Mouse (Mus musculus) midbrain, embryonic 16.5 days (tissue): ENCODE measurements at regions not wholly inside any gene's neighbourhood (a gene's known extent, or its start where the extent isn't known, plus 50 kb on each side); places are given as distances from the start of the nearest gene placed in this dataset.

ENCODE experiments used
- ATAC-seq: fragments of 200-750 bp; cut with Nextera tagmentation; 2 replicates; pipeline ENCODE4 v1.8.0; 2017; ENCODE audit warnings: moderate TSS enrichment
- H3K27ac ChIP-seq: fragments of 300-500 bp; sonication (generic); 2 replicates; pipeline ENCODE4 v1.5.1; 2014; ENCODE audit warnings: mild to moderate bottlenecking, low read length, mixed read lengths
- H3K27me3 ChIP-seq: fragments of 300-500 bp; sonication (generic); 2 replicates; pipeline ENCODE4 v1.6.1; 2014; ENCODE audit warnings: low read depth, low read length, mixed read lengths; ENCODE audit not compliant: control insufficient read depth, insufficient read depth
- H3K36me3 ChIP-seq: fragments of 300-500 bp; sonication (generic); 2 replicates; pipeline ENCODE4 v1.6.1; 2014; ENCODE audit warnings: mild to moderate bottlenecking, low read length, moderate library complexity, mixed read lengths; ENCODE audit not compliant: control insufficient read depth, insufficient read depth
- H3K4me1 ChIP-seq: fragments of 300-500 bp; sonication (generic); 2 replicates; pipeline ENCODE4 v1.6.1; 2014; ENCODE audit warnings: mild to moderate bottlenecking, low read length, mixed read lengths; ENCODE audit not compliant: control insufficient read depth, insufficient read depth
- H3K4me2 ChIP-seq: fragments of 300-500 bp; sonication (generic); 2 replicates; pipeline ENCODE4 v1.6.1; 2014; ENCODE audit warnings: mild to moderate bottlenecking, low read length, mixed read lengths
- H3K4me3 ChIP-seq: fragments of 300-500 bp; sonication (generic); 2 replicates; pipeline ENCODE4 v1.5.1; 2014; ENCODE audit warnings: low read depth, mild to moderate bottlenecking, low read length, moderate library complexity, mixed read lengths
- H3K9ac ChIP-seq: fragments of 300-500 bp; sonication (generic); 2 replicates; pipeline ENCODE4 v1.6.1; 2014; ENCODE audit warnings: low read depth, low read length, mixed read lengths
- H3K9me3 ChIP-seq: fragments of 300-500 bp; sonication (generic); replicated peaks from 2 replicates; pipeline ENCODE4 v1.6.1; 2014; ENCODE audit warnings: mild to moderate bottlenecking, low read length, mixed read lengths; ENCODE audit not compliant: control insufficient read depth, poor library complexity, severe bottlenecking
- WGBS: fragments of 180-500 bp; shearing (Covaris S2); extraction: QIAGEN DNeasy Blood & Tissue Kit; methylation state at CpG from one replicate; pipeline ENCODE4 v1.1.7; 2014; 5-methylcytosine and 5-hydroxymethylcytosine counted together

DNA sequence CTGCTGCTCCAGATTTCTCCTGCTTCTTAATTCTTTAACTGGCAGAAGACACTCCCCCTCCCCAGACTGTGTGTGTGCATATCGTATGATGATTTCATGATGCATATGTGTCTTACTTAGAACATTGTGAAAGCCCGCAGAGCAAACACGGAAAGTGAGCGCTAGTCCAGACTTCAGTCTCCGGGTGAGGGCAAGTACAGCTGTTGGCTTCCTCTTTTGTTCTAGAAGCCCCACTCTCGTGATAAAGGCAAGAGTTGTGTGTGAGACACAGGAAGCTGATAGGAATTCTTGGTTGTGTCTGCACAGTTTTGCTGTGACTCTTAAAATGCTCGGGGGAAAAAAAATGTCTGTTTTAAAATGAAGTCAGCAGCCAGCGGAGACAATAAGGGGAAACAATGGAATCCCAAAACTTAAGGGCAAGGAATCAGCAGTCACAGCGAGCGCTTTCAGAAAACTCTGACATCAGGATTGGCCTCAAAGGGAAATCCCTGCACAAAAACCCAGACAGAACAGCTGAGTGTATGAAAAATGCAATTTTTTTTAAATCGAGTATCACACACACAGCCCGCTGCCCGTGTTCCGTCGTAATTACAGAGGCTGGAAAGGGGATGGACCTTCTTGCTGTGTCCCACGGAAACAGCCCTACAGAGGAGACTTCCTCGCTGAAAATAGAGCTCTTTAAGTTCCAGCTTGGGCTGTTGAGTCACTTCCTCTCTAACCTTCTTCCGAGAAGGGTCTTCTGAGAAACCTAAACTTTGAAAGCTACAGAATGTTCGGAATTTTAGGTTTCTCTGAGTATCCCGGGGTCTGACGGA is 143.5 kb upstream of the Gpc5 start:
- Histone ChIP-seq H3K27ac (no peak overlapping the region), H3K4me1 (peaks cover 9% of the 10 kb centered on the region; the same call in 1 of the 2 replicates), H3K4me3 (peak overlapping the region; percentile 21), H3K9ac (no peak overlapping the region), H3K9me3 (no peaks in the 10 kb centered on the region), H3K27me3 (no peaks in the 10 kb centered on the region), H3K36me3 (no peaks in the 10 kb centered on the region), H3K4me2 (peak overlapping the region; percentile 46)
- WGBS: 32% methylated on average over 21 of the region's 21 CpGs
- ATAC-seq: peak; percentile 48; the same call in 1 of the 2 replicates

- Histone ChIP-seq H3K27me3 (no peaks in the 10 kb centered on the region), H3K4me2 (peak overlapping the region; percentile 46), H3K36me3 (no peaks in the 10 kb centered on the region), H3K9me3 (no peaks in the 10 kb centered on the region), H3K9ac (no peak overlapping the region), H3K4me3 (no peak overlapping the region), H3K4me1 (peaks cover 9% of the 10 kb centered on the region; the same call in 1 of the 2 replicates), H3K27ac (no peak overlapping the region)
- no peak for ATAC-seq
- WGBS: 54% methylated on average over 5 of the region's 5 CpGs
Measured at GRCm38 (mm10) chr14:114949156-114949496, 142.9 kb upstream of the Gpc5 start.

DNA sequence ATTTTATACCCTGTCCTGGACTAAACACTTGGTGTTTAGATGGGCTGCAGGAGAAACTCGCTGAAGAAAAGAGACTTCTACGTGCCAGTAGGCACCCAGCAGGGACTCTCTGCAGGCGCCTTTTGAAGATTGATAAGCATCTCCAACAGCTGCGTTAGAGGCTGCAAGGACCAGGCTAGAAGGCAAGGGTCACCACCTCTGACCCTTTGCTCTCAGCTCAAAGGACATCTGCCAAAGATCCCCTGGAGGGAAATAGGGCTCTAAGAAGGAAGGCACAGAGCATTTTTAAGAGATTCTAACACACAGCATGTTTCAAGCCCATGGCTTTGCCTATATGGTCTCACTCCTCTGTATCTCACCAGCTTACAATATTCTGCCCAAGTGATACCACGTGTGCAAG is 139.7 kb upstream of the Gpc5 start:
- Histone ChIP-seq H3K36me3 (no peaks in the 10 kb centered on the region), H3K27ac (no peak overlapping the region), H3K4me1 (peaks cover 9% of the 10 kb centered on the region; the same call in 1 of the 2 replicates), H3K4me3 (no peak overlapping the region), H3K9ac (no peak overlapping the region), H3K9me3 (no peaks in the 10 kb centered on the region), H3K4me2 (no peak overlapping the region), H3K27me3 (no peaks in the 10 kb centered on the region)
- 10% methylated on average over 5 of the region's 5 CpGs for WGBS
- no peak for ATAC-seq

- no peak for ATAC-seq
Measured at GRCm38 (mm10) chr14:114953070-114953665, 138.8 kb upstream of the Gpc5 start.

GRCm38 (mm10) chr14:114954287-114954686 is 137.7 kb upstream of the Gpc5 start:
- H3K9me3 ChIP-seq: no peaks in the 10 kb centered on the region
- H3K27me3 ChIP-seq: no peaks in the 10 kb centered on the region
- peaks cover 9% of the 10 kb centered on the region; the same call in 1 of the 2 replicates for H3K4me1 ChIP-seq
- ATAC-seq: no peak
- no peak overlapping the region for H3K4me2 ChIP-seq
- H3K9ac ChIP-seq: no peak overlapping the region
- 21% methylated on average over 4 of the region's 4 CpGs for WGBS
- H3K4me3 ChIP-seq: no peak overlapping the region
- H3K27ac ChIP-seq: no peak overlapping the region
- no peaks in the 10 kb centered on the region for H3K36me3 ChIP-seq

More at GRCm38 (mm10) chr14:114953070-114953665, 138.8 kb upstream of the Gpc5 start:
- no peak overlapping the region for H3K27ac ChIP-seq
- no peaks in the 10 kb centered on the region for H3K27me3 ChIP-seq
- H3K4me2 ChIP-seq: no peak overlapping the region
- no peak overlapping the region for H3K4me3 ChIP-seq
- H3K4me1 ChIP-seq: peaks cover 9% of the 10 kb centered on the region; the same call in 1 of the 2 replicates
- no peaks in the 10 kb centered on the region for H3K9me3 ChIP-seq
- no peaks in the 10 kb centered on the region for H3K36me3 ChIP-seq
- H3K9ac ChIP-seq: no peak overlapping the region
- WGBS: 35% methylated on average over 4 of the region's 4 CpGs

DNA sequence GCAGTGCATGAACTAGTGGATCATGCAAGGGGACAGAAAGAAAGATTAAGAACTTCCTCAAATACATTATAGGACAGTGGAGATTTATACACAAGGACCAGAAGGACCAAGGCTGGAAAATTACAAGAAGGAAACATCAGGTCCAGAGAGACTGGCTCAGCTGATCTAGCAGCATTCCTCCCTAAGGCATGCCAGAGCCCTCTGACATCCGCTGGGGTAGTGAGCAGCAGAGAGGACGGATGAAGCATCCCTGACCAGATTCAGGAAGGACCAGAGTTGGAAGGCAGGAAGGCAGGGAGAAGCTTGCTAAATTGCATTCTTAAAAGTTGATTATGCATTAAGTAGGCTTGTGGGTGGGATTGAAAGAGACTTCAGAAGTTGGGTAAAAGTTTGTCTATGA is 136.4 kb upstream of the Gpc5 start:
- no peaks in the 10 kb centered on the region for H3K27me3 ChIP-seq
- H3K27ac ChIP-seq: no peak overlapping the region
- 49% methylated on average over 2 of the region's 2 CpGs for WGBS
- no peak overlapping the region for H3K4me3 ChIP-seq
- H3K36me3 ChIP-seq: no peaks in the 10 kb centered on the region
- no peak overlapping the region for H3K9ac ChIP-seq
- no peak overlapping the region for H3K4me2 ChIP-seq
- H3K9me3 ChIP-seq: no peaks in the 10 kb centered on the region
- no peak for ATAC-seq
- peaks cover 9% of the 10 kb centered on the region; the same call in 1 of the 2 replicates for H3K4me1 ChIP-seq

DNA sequence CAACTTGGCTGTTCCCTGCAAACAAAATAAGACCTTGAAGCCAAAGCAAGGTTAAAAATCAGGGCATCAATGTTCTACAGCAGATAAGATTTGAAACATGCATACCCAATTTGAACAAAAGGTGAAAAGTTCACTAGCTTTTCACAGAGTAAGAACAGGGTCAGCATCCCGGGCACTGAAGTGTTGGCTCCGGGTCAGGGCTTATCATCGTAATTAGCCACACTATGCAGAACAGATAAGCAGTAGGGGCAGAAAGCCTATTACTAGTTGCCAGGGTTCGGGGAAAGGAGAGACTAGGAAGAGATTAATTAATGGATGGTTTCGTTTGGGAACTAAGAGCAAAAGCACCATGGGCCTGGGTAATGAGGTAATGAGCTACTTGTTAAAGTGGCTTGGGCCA is 131.7 kb upstream of the Gpc5 start:
- ATAC-seq: no peak
- 28% methylated on average over 5 of the region's 5 CpGs for WGBS
- Histone ChIP-seq H3K9me3 (no peaks in the 10 kb centered on the region), H3K9ac (no peak overlapping the region), H3K4me3 (no peak overlapping the region), H3K4me1 (no peaks in the 10 kb centered on the region), H3K27ac (no peak overlapping the region), H3K36me3 (no peaks in the 10 kb centered on the region), H3K4me2 (no peak overlapping the region), H3K27me3 (no peaks in the 10 kb centered on the region)

- no peaks in the 10 kb centered on the region for H3K9me3 ChIP-seq
- peaks cover 3% of the 10 kb centered on the region for H3K4me1 ChIP-seq
- no peaks in the 10 kb centered on the region for H3K36me3 ChIP-seq
- no peaks in the 10 kb centered on the region for H3K27me3 ChIP-seq
- no peak overlapping the region for H3K4me3 ChIP-seq
- no peak overlapping the region for H3K4me2 ChIP-seq
- ATAC-seq: peak; percentile 67; the same call in 1 of the 2 replicates
- no peak overlapping the region for H3K9ac ChIP-seq
- WGBS: 59% methylated on average over 3 of the region's 3 CpGs
- H3K27ac ChIP-seq: no peak overlapping the region
Measured at GRCm38 (mm10) chr14:114965941-114966340, 126.1 kb upstream of the Gpc5 start.

- ATAC-seq: no peak
- WGBS: 92% methylated on average over 3 of the region's 3 CpGs
- peaks cover 3% of the 10 kb centered on the region for H3K4me1 ChIP-seq
- no peaks in the 10 kb centered on the region for H3K9me3 ChIP-seq
- H3K4me3 ChIP-seq: no peak overlapping the region
- no peak overlapping the region for H3K4me2 ChIP-seq
- no peaks in the 10 kb centered on the region for H3K27me3 ChIP-seq
- H3K27ac ChIP-seq: no peak overlapping the region
- no peaks in the 10 kb centered on the region for H3K36me3 ChIP-seq
- no peak overlapping the region for H3K9ac ChIP-seq
Measured at GRCm38 (mm10) chr14:114969020-114969419, 123.0 kb upstream of the Gpc5 start.
